Mouse (Mus musculus) olfactory bulb, adult 2 months (tissue): ENCODE data around the gene Ptprg.
"Not testable (repeated sequence)": the region's sequence is repeated elsewhere in the genome, so short reads cannot be mapped to it uniquely, and the experiment has no call there.

Experiments
- CTCF ChIP-seq: fragments of 200-500 bp; IDR thresholded peaks from 2 replicates; pipeline ENCODE4 v1.5.1; 2012; ENCODE audit warnings: low read depth, mild to moderate bottlenecking, low read length, moderate library complexity; ENCODE audit not compliant: insufficient read depth
- POLR2A ChIP-seq: fragments of 200-500 bp; IDR thresholded peaks from 2 replicates; pipeline ENCODE4 v1.6.1; 2012; ENCODE audit warnings: mild to moderate bottlenecking, low read depth, low read length, moderate library complexity; ENCODE audit not compliant: insufficient read depth

GRCm38 (mm10) chr14:12061313-12061712 lies 508.0 kb downstream of the Ptprg start:
- not testable (repeated sequence) for TF ChIP-seq CTCF, POLR2A
